Mouse (Mus musculus): Measurements from ENCODE around the gene Cd151.

- TF ChIP-seq CTCF (IDR thresholded peaks at IDR 0.05; ENCODE audit: low read depth, low read length), result no peak
- TF ChIP-seq POLR2A (IDR thresholded peaks at IDR 0.05; ENCODE audit: borderline replicate concordance, low read depth, low read length), result no peak
Observed at GRCm38 (mm10) chr7:141456739-141457138, 10.5 kb upstream of the Cd151 start.

Data from bone marrow macrophage, adult 2 months (primary cell).